Mouse (Mus musculus): ENCODE measurements at regions not wholly inside any gene's neighbourhood (a gene's known extent, or its start where the extent isn't known, plus 50 kb on each side); places are given as distances from the start of the nearest gene placed in this dataset.

DNA sequence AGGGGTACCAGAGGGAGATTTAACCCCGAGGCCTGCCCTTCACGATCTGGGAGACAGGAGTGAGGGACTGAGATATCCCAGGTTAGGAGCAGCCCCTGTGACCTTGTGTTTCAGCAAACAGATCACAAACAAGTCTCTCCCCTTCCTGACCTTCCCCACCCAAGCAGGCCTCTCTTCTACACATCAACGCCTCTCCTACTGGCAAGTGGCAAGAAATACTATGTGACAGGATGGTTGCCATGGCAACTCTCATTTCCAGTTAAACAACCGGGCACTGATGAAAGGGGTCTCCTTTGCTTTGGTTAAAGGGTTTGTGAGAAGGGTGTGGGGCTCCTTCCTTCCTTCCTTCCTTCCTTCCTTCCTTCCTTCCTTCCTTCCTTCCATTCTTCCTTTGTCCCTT is 134.6 kb upstream of the Gm4791 start:
- H3K9ac ChIP-seq = no peak overlapping the region
- H3K4me2 ChIP-seq (replicated peaks) = no peak overlapping the region
- H3K9me3 ChIP-seq (replicated peaks) = no peaks in the 10 kb centered on the region
- no peaks in the 10 kb centered on the region for H3K27me3 ChIP-seq
- H3K27ac ChIP-seq = no peak overlapping the region
- 18% methylated on average over 4 of the region's 4 CpGs for WGBS
- no peak for ATAC-seq (ENCODE audit: low FRiP score)
- no peaks in the 10 kb centered on the region for H3K36me3 ChIP-seq
- H3K4me3 ChIP-seq = no peak overlapping the region
- peaks cover 5% of the 10 kb centered on the region for H3K4me1 ChIP-seq

DNA sequence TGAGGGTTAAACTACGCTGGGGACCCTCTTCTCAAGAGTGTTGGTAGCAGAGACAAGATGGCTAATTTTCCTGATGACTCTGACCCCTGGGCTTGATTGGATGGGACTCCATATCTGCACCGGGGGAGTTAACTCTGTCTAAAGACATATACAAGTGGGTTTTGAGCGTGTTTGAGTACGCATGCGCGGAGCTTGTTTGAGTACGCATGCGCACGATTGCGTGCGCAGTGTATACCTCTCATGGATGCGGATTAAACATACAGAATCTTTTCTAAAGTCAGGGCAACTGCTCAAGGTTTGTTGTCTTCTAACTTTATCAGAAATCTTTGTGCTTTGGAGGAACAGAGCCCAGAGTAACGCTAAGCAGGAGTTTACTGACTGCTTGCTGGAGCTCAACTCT is 146.8 kb upstream of the Gm4791 start:
- Histone ChIP-seq H3K4me3 (no peak overlapping the region), H3K9me3 (replicated peaks) (no peaks in the 10 kb centered on the region), H3K9ac (no peak overlapping the region), H3K27ac (no peak overlapping the region), H3K4me1 (no peaks in the 10 kb centered on the region), H3K4me2 (replicated peaks) (no peak overlapping the region), H3K27me3 (no peaks in the 10 kb centered on the region), H3K36me3 (no peaks in the 10 kb centered on the region)
- ATAC-seq (ENCODE audit: low FRiP score) = no peak
- 97% methylated on average over 13 of the region's 13 CpGs for WGBS

DNA sequence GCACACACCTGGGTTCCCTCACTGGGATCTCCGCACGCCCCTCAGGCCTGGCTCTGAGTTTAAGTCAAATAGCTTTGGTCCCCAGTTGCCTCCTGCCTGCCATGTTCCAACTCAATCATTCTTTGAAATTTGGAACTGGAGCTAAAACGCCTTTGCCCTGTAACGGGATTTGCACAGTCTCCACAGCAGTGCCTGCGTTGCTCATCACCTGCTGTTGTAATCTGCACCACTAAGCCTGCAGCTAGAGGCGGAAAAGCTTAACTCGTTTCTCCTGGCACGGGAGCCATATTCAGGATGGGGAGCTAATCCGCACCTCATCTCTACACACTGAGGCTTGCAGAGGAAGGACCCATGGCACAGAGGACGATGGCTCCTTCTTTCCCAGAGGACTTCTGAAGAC is 147.2 kb upstream of the Gm4791 start:
- Histone ChIP-seq H3K4me3 (no peak overlapping the region), H3K27ac (no peak overlapping the region), H3K27me3 (no peaks in the 10 kb centered on the region), H3K4me2 (replicated peaks) (no peak overlapping the region), H3K36me3 (no peaks in the 10 kb centered on the region), H3K9ac (no peak overlapping the region), H3K9me3 (replicated peaks) (no peaks in the 10 kb centered on the region), H3K4me1 (no peaks in the 10 kb centered on the region)
- 76% methylated on average over 10 of the region's 10 CpGs for WGBS
- no peak for ATAC-seq (ENCODE audit: low FRiP score)

DNA sequence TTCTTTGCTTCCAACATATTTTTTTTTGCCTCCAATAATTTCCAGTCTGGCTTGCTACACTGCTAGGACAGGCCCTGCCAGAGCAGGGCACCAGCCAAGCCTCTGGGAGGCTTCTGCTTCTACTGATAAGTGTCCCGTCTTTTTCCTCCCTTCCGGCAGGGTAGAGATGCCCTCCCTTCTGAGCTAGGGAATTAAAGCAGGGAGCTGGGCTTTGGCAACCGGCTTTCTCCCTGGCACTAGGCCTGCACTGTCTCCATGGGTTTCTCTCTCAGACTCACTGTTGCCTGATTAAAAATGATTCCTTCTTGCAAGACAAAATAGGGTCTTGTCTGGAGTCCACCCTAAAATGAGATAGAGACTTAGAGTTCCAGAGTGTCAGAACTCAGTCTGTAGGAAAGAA is 153.3 kb upstream of the Gm4791 start:
- Histone ChIP-seq H3K27ac (no peak overlapping the region), H3K9me3 (replicated peaks) (no peaks in the 10 kb centered on the region), H3K4me3 (no peak overlapping the region), H3K9ac (no peak overlapping the region), H3K36me3 (no peaks in the 10 kb centered on the region), H3K27me3 (no peaks in the 10 kb centered on the region), H3K4me2 (replicated peaks) (no peak overlapping the region), H3K4me1 (no peaks in the 10 kb centered on the region)
- no peak for ATAC-seq (ENCODE audit: low FRiP score)
- WGBS = 86% methylated on average over 3 of the region's 3 CpGs

DNA sequence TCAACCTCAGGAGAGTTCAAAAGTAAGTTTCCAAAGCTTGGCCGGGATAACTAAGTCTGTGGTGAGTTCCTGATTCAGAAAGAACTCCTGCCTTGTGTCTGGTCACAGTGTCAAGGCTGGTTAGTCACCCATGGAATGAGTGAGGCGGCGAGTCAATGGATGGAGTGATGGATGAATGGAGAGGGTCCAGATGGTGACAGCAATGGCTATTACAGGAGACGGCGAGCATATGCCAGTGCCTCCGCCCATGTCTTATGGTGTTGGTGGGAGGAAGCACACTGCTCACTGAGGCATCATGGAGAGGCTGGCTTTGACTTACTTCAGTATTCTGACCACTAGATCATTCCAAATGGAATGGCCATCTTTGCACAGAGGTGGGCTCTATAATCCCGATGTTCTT is 154.8 kb upstream of the Gm4791 start:
- no peaks in the 10 kb centered on the region for H3K9me3 ChIP-seq (replicated peaks)
- no peaks in the 10 kb centered on the region for H3K27me3 ChIP-seq
- no peak overlapping the region for H3K4me2 ChIP-seq (replicated peaks)
- H3K4me1 ChIP-seq = no peaks in the 10 kb centered on the region
- no peak overlapping the region for H3K27ac ChIP-seq
- no peaks in the 10 kb centered on the region for H3K36me3 ChIP-seq
- H3K4me3 ChIP-seq = no peak overlapping the region
- 80% methylated on average over 7 of the region's 7 CpGs for WGBS
- H3K9ac ChIP-seq = no peak overlapping the region
- ATAC-seq (ENCODE audit: low FRiP score) = no peak

GRCm38 (mm10) chr9:46841571-46841970 is 157.0 kb upstream of the Gm4791 start:
- Histone ChIP-seq H3K4me1 (no peaks in the 10 kb centered on the region), H3K9me3 (replicated peaks) (no peaks in the 10 kb centered on the region), H3K4me3 (no peak overlapping the region), H3K9ac (no peak overlapping the region), H3K27ac (no peak overlapping the region), H3K4me2 (replicated peaks) (no peak overlapping the region), H3K27me3 (no peaks in the 10 kb centered on the region), H3K36me3 (no peaks in the 10 kb centered on the region)
- no peak for ATAC-seq (ENCODE audit: low FRiP score)
- WGBS = 72% methylated on average over 6 of the region's 6 CpGs

- no peak for ATAC-seq (ENCODE audit: low FRiP score)
- WGBS = 24% methylated on average over 7 of the region's 7 CpGs
- no peak overlapping the region for H3K9ac ChIP-seq
- H3K9me3 ChIP-seq (replicated peaks) = no peaks in the 10 kb centered on the region
- no peaks in the 10 kb centered on the region for H3K36me3 ChIP-seq
- H3K4me2 ChIP-seq (replicated peaks) = no peak overlapping the region
- H3K27me3 ChIP-seq = no peaks in the 10 kb centered on the region
- H3K4me1 ChIP-seq = peaks cover 21% of the 10 kb centered on the region
- H3K27ac ChIP-seq = no peak overlapping the region
- no peak overlapping the region for H3K4me3 ChIP-seq
Measured at GRCm38 (mm10) chr9:46835261-46835660, 163.3 kb upstream of the Gm4791 start.

DNA sequence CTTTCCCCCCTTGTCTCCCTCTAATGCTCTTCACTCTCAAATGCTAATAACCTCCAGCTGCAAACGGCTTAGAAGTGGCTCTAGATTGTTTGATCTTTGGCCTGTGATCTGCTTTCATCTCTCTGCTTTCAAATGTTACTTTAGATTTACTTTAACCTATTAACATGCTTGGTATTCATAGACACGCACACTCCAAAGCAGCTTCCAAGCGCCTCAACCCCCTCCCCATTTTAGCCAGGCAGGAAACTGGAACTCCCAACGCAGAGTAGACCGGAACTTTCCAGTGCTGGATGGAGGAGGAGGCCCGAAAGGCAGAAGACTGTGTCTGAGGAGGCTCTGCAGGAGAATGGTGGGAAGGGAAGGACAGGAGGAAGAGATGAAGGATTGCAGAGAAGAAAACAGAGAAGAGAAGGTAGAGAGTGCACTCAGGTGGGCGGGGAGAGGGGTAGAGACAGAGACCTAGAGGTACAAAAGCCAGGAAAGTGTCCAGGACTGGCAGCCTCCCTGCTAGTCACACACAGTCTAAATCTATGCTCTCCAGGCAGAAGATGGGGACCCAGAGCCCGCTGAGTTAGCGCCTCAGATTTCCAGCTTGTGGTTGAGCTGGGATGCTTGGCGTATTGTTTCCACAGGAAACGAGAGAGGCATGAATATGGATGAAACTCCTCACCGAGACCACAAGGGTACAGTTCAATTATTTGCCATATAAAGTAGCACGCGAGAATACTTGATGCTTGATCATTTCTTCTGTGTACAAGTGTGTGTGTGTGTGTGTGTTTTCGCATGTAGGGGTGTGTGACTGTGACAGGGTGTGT is 167.6 kb upstream of the Gm4791 start:
- peak overlapping the region; percentile 22; the same call in 1 of the 2 replicates for H3K4me2 ChIP-seq (replicated peaks)
- WGBS = 34% methylated on average over 15 of the region's 15 CpGs

GRCm38 (mm10) chr9:46830316-46830715 is 168.2 kb upstream of the Gm4791 start:
- H3K27ac ChIP-seq = no peak overlapping the region
- H3K4me3 ChIP-seq = no peak overlapping the region
- H3K27me3 ChIP-seq = no peaks in the 10 kb centered on the region
- no peaks in the 10 kb centered on the region for H3K36me3 ChIP-seq
- no peaks in the 10 kb centered on the region for H3K9me3 ChIP-seq (replicated peaks)
- H3K9ac ChIP-seq = no peak overlapping the region
- WGBS = 10% methylated on average over 1 of the region's 1 CpGs
- peaks cover 20% of the 10 kb centered on the region for H3K4me1 ChIP-seq
- H3K4me2 ChIP-seq (replicated peaks) = no peak overlapping the region
- ATAC-seq (ENCODE audit: low FRiP score) = no peak

More for the DNA sequence above, 167.6 kb upstream of the Gm4791 start:
- Histone ChIP-seq H3K9ac (no peak overlapping the region), H3K36me3 (no peaks in the 10 kb centered on the region), H3K9me3 (replicated peaks) (no peaks in the 10 kb centered on the region), H3K4me3 (no peak overlapping the region), H3K27me3 (no peaks in the 10 kb centered on the region), H3K27ac (peak overlapping the region; percentile 64), H3K4me1 (peaks cover 21% of the 10 kb centered on the region)
- ATAC-seq (ENCODE audit: low FRiP score) = no peak

- Histone ChIP-seq H3K9me3 (replicated peaks) (no peaks in the 10 kb centered on the region), H3K4me2 (replicated peaks) (no peak overlapping the region), H3K27me3 (no peaks in the 10 kb centered on the region), H3K4me3 (no peak overlapping the region), H3K36me3 (no peaks in the 10 kb centered on the region), H3K27ac (no peak overlapping the region), H3K9ac (no peak overlapping the region), H3K4me1 (peaks cover 4% of the 10 kb centered on the region; the same call in 1 of the 2 replicates)
- WGBS = 78% methylated on average over 4 of the region's 4 CpGs
- no peak for ATAC-seq (ENCODE audit: low FRiP score)
Measured at GRCm38 (mm10) chr9:46824703-46825102, 173.8 kb upstream of the Gm4791 start.

- H3K36me3 ChIP-seq = no peaks in the 10 kb centered on the region
- WGBS = 44% methylated on average over 7 of the region's 7 CpGs
- no peaks in the 10 kb centered on the region for H3K9me3 ChIP-seq (replicated peaks)
- H3K27me3 ChIP-seq = peaks cover 5% of the 10 kb centered on the region
- H3K9ac ChIP-seq = peak overlapping the region; percentile 18; the same call in 1 of the 2 replicates
- H3K27ac ChIP-seq = peak overlapping the region; percentile 52
- H3K4me2 ChIP-seq (replicated peaks) = no peak overlapping the region
- ATAC-seq (ENCODE audit: low FRiP score) = no peak
- no peak overlapping the region for H3K4me3 ChIP-seq
- H3K4me1 ChIP-seq = peaks cover 10% of the 10 kb centered on the region
Measured at GRCm38 (mm10) chr9:46819808-46820207, 178.7 kb upstream of the Gm4791 start.

DNA sequence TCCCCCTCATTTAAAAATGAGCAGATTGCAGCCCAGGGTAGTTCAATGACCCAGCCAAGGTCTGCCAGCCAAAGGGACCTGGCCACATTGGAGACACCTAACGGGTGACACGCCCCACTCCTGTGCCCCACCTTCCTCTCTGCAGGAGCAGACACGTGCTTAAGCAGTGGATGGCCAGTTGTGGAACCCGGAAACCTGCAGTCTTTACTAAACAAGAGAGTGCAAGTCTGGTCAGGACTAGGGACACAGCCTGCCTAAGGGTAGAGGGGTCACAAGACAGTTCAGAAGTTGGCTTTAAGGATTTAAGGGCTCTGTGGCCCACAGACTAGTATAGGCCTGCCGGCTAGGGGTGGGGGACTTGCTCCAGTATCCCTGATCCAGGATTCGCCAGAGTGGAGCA is 179.2 kb upstream of the Gm4791 start:
- WGBS = 49% methylated on average over 6 of the region's 6 CpGs
- Histone ChIP-seq H3K36me3 (no peaks in the 10 kb centered on the region), H3K4me1 (peaks cover 14% of the 10 kb centered on the region), H3K27ac (peak overlapping the region; percentile 52), H3K4me3 (no peak overlapping the region), H3K4me2 (replicated peaks) (no peak overlapping the region), H3K27me3 (peaks cover 5% of the 10 kb centered on the region), H3K9ac (0 out of 2 replicates have a peak overlapping the region, but pooled peaks have one; percentile 18), H3K9me3 (replicated peaks) (no peaks in the 10 kb centered on the region)
- no peak for ATAC-seq (ENCODE audit: low FRiP score)

DNA sequence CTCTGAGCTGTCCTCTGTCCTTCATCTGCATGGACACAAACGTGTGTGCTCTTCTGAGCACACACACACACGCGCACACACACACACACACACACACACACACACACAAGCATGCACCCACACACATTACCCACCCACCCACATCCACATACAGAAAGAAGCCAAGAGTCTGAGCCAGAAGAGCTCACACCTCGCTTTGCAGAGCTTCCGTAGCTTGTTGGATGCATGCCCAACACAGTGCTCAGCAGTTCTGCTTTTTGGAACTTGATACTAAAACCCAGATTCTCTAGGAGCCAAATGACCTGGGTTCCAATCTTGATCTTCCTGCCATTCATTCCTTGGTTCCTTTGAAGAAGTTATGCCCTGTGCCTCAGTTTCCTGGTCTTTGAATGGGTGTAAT is 182.4 kb upstream of the Gm4791 start:
- Histone ChIP-seq H3K36me3 (no peaks in the 10 kb centered on the region), H3K27me3 (peaks cover 5% of the 10 kb centered on the region), H3K9me3 (replicated peaks) (no peaks in the 10 kb centered on the region), H3K9ac (no peak overlapping the region), H3K4me3 (no peak overlapping the region), H3K4me2 (replicated peaks) (no peak overlapping the region), H3K27ac (no peak overlapping the region), H3K4me1 (peaks cover 16% of the 10 kb centered on the region)
- no peak for ATAC-seq (ENCODE audit: low FRiP score)
- WGBS = 95% methylated on average over 5 of the region's 5 CpGs

All from hindbrain, embryonic 12.5 days (tissue).